Mouse (Mus musculus): ENCODE results near the gene Lrrc58. TPM values are rescaled to one million over a fixed set of nuclear protein-coding genes. Genes with fewer than 3 reads are reported as not detected.

The Lrrc58 gene
- polyA plus RNA-seq, 1 experiment from 2014 or later = 62.3 TPM

GRCm38 (mm10) chr16:37901318-37901717 is 33.1 kb downstream of the Lrrc58 start:
- H3K27ac ChIP-seq = no peak overlapping the region
- no peak overlapping the region for H3K4me2 ChIP-seq (replicated peaks)
- no peak overlapping the region for H3K9ac ChIP-seq
- H3K27me3 ChIP-seq = no peaks in the 10 kb centered on the region
- ATAC-seq (ENCODE audit: low FRiP score, low read depth) = no peak
- no peak overlapping the region for H3K4me3 ChIP-seq
- WGBS = 37% methylated on average over 11 of the region's 11 CpGs
- H3K9me3 ChIP-seq = no peaks in the 10 kb centered on the region
- H3K4me1 ChIP-seq = peaks cover 36% of the 10 kb centered on the region
- H3K36me3 ChIP-seq = no peaks in the 10 kb centered on the region

DNA sequence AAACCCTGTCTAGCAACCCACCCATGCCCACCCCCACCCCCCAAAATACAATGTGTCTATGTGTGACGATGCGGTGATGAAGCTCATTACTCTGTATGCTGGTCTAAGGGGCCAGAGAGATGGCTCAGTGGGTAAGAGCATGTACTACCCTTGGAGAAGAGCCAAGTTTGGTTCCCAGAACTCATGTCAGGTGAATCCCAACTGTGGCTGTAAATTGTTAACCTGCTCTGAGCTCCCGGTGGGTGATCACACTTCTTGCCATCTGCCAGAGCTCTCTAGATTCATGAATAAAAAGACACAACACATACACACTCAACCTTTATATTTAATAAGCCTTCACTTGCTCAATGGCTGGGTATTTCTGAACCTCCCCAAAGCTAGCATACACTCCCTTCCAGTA is 38.3 kb downstream of the Lrrc58 start:
- Histone ChIP-seq H3K4me3 (no peak overlapping the region), H3K9me3 (0 out of 2 replicates have a peak, but pooled peaks cover 3% of the 10 kb centered on the region), H3K36me3 (no peaks in the 10 kb centered on the region), H3K4me1 (peaks cover under 1% of the 10 kb centered on the region; the same call in 1 of the 2 replicates), H3K27ac (no peak overlapping the region), H3K27me3 (no peaks in the 10 kb centered on the region), H3K9ac (no peak overlapping the region), H3K4me2 (replicated peaks) (no peak overlapping the region)
- WGBS = 91% methylated on average over 3 of the region's 3 CpGs
- ATAC-seq (ENCODE audit: low FRiP score, low read depth) = no peak

DNA sequence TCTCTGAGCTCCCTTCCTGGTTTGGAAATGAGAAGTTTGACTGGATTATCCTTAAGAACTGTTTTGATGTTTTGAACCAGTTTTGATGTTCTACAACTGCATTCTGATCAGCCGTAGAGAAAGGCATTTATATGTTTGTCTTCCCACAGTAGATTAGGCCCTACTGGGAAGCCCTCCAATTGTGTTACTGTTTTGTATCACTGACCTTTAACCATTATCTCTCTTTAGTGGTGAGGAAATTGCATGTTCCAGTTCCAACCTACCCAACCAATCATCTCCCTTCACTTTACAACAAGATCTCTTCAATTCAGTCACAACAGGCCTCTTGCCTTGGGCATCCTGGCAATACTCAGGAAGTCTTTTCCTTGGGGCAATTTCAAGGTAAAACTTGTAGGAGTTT is 42.9 kb downstream of the Lrrc58 start:
- WGBS = 89% methylated on average over 1 of the region's 1 CpGs
- peaks cover 6% of the 10 kb centered on the region; the same call in 1 of the 2 replicates for H3K27me3 ChIP-seq
- no peak for ATAC-seq (ENCODE audit: low FRiP score, low read depth)

GRCm38 (mm10) chr16:37916138-37916817 is 48.1 kb downstream of the Lrrc58 start, which contains the start of gene Gpr156:
TSS of gene Gpr156 (plus strand) at chr16:37916496.
- Histone ChIP-seq H3K4me1 (peaks cover 14% of the 10 kb centered on the region; the same call in 1 of the 2 replicates), H3K9ac (peak within 1 kb of the TSS; percentile 67), H3K4me3 (peak within 1 kb of the TSS; percentile 56), H3K9me3 (0 out of 2 replicates have a peak, but pooled peaks cover under 1% of the 10 kb centered on the region), H3K4me2 (replicated peaks) (peak within 1 kb of the TSS; percentile 91), H3K36me3 (no peaks in the 10 kb centered on the region), H3K27me3 (peaks cover 17% of the 10 kb centered on the region), H3K27ac (no peak within 1 kb of the TSS)
- WGBS = 2% methylated on average over 53 of the region's 53 CpGs
- peak; percentile 68; the same call in 1 of the 2 replicates for ATAC-seq (ENCODE audit: low FRiP score, low read depth)

More for the DNA sequence above, 42.9 kb downstream of the Lrrc58 start:
- Histone ChIP-seq H3K9me3 (0 out of 2 replicates have a peak, but pooled peaks cover 3% of the 10 kb centered on the region), H3K27ac (no peak overlapping the region), H3K4me3 (no peak overlapping the region), H3K9ac (no peak overlapping the region), H3K36me3 (no peaks in the 10 kb centered on the region), H3K4me2 (replicated peaks) (no peak overlapping the region), H3K4me1 (peaks cover 10% of the 10 kb centered on the region; the same call in 1 of the 2 replicates)

GRCm38 (mm10) chr16:37916818-37917201 is 48.6 kb downstream of the Lrrc58 start:
- Histone ChIP-seq H3K27me3 (peaks cover 17% of the 10 kb centered on the region), H3K4me1 (peaks cover 14% of the 10 kb centered on the region; the same call in 1 of the 2 replicates), H3K27ac (no peak overlapping the region), H3K9me3 (no peaks in the 10 kb centered on the region), H3K36me3 (no peaks in the 10 kb centered on the region), H3K4me3 (peak overlapping the region; percentile 56), H3K9ac (no peak overlapping the region), H3K4me2 (replicated peaks) (peak overlapping the region; percentile 91)
- WGBS = 19% methylated on average over 7 of the region's 7 CpGs
- no peak for ATAC-seq (ENCODE audit: low FRiP score, low read depth)

- ATAC-seq (ENCODE audit: low FRiP score, low read depth) = no peak
- WGBS = 87% methylated on average over 6 of the region's 6 CpGs
- Histone ChIP-seq H3K4me3 (no peak overlapping the region), H3K4me2 (replicated peaks) (no peak overlapping the region), H3K9me3 (no peaks in the 10 kb centered on the region), H3K27ac (no peak overlapping the region), H3K36me3 (no peaks in the 10 kb centered on the region), H3K4me1 (peaks cover 14% of the 10 kb centered on the region; the same call in 1 of the 2 replicates), H3K9ac (no peak overlapping the region), H3K27me3 (peaks cover 17% of the 10 kb centered on the region)
Observed at GRCm38 (mm10) chr16:37919000-37919399, 50.8 kb downstream of the Lrrc58 start.

DNA sequence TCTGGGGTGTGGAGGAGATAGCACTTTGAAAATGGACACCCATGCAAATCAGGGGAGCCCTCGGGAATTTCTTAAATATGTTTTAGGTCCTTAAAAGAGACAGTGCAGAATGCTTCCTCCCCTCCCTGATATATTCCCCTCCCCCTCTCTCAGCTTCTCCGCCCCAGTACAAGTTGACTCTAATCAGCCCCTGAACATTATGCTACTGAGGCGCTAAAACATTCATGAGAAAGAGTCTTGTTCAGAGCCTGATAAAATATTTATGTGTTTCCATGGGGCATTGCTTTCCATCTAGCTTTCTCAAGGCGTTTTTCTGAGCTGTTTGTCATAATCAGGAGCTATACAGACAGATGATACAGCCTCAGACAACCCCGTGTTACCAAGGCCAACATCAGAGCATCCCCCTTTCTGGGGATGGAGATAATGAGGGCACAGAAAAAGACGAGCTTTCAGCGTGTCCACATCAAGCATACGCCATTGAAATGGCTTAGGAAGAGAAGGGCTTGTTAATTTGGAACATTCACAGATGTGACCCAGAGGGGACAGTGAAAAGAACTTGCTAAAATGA is 52.7 kb downstream of the Lrrc58 start:
- no peaks in the 10 kb centered on the region for H3K9me3 ChIP-seq
- H3K27ac ChIP-seq = no peak overlapping the region
- 57% methylated on average over 8 of the region's 8 CpGs for WGBS

DNA sequence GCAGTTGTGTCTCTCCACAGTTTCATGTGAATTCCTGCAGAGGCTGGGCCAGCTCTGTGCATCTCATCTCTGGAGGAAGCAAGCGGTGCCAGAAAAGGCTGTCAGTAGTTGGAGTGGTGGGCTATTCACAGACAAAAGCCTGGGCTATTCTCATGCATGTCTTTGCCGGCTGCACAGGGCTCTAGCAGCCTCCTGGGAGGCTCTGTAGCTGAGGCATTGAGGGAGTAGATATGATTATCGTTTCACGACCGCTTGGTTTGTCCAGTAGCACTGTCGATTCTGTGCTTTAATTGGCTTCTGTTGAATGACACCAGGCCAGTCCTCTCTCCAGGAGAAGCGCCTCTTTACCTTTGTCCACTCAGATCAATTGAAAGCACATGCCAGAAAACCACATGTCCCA is 57.9 kb downstream of the Lrrc58 start:
- H3K4me2 ChIP-seq (replicated peaks) = no peak overlapping the region
- H3K4me1 ChIP-seq = no peaks in the 10 kb centered on the region
- WGBS = 47% methylated on average over 7 of the region's 7 CpGs
- no peak for ATAC-seq (ENCODE audit: low FRiP score, low read depth)
- no peak overlapping the region for H3K9ac ChIP-seq
- H3K27ac ChIP-seq = no peak overlapping the region
- no peaks in the 10 kb centered on the region for H3K36me3 ChIP-seq
- H3K4me3 ChIP-seq = no peak overlapping the region
- no peaks in the 10 kb centered on the region for H3K27me3 ChIP-seq
- peaks cover 5% of the 10 kb centered on the region; the same call in 1 of the 2 replicates for H3K9me3 ChIP-seq

More for the DNA sequence above, 52.7 kb downstream of the Lrrc58 start:
- no peak overlapping the region for H3K4me2 ChIP-seq (replicated peaks)
- 0 out of 2 replicates have a peak, but pooled peaks cover 5% of the 10 kb centered on the region for H3K4me1 ChIP-seq
- H3K4me3 ChIP-seq = no peak overlapping the region
- no peak for ATAC-seq (ENCODE audit: low FRiP score, low read depth)
- H3K9ac ChIP-seq = no peak overlapping the region
- no peaks in the 10 kb centered on the region for H3K36me3 ChIP-seq
- H3K27me3 ChIP-seq = peaks cover 12% of the 10 kb centered on the region

GRCm38 (mm10) chr16:37927117-37927516 is 58.9 kb downstream of the Lrrc58 start:
- H3K9me3 ChIP-seq = peaks cover 9% of the 10 kb centered on the region; the same call in 1 of the 2 replicates
- no peak overlapping the region for H3K27ac ChIP-seq
- no peak for ATAC-seq (ENCODE audit: low FRiP score, low read depth)
- 43% methylated on average over 4 of the region's 4 CpGs for WGBS
- no peak overlapping the region for H3K4me2 ChIP-seq (replicated peaks)
- H3K9ac ChIP-seq = no peak overlapping the region
- H3K4me1 ChIP-seq = no peaks in the 10 kb centered on the region
- H3K36me3 ChIP-seq = no peaks in the 10 kb centered on the region
- H3K4me3 ChIP-seq = no peak overlapping the region
- no peaks in the 10 kb centered on the region for H3K27me3 ChIP-seq

GRCm38 (mm10) chr16:37929006-37929405 is 60.8 kb downstream of the Lrrc58 start:
- Histone ChIP-seq H3K4me2 (replicated peaks) (no peak overlapping the region), H3K9ac (no peak overlapping the region), H3K4me1 (no peaks in the 10 kb centered on the region), H3K36me3 (no peaks in the 10 kb centered on the region), H3K4me3 (no peak overlapping the region), H3K27ac (no peak overlapping the region), H3K27me3 (no peaks in the 10 kb centered on the region), H3K9me3 (peaks cover 9% of the 10 kb centered on the region; the same call in 1 of the 2 replicates)
- no peak for ATAC-seq (ENCODE audit: low FRiP score, low read depth)
- WGBS = 47% methylated on average over 2 of the region's 2 CpGs

DNA sequence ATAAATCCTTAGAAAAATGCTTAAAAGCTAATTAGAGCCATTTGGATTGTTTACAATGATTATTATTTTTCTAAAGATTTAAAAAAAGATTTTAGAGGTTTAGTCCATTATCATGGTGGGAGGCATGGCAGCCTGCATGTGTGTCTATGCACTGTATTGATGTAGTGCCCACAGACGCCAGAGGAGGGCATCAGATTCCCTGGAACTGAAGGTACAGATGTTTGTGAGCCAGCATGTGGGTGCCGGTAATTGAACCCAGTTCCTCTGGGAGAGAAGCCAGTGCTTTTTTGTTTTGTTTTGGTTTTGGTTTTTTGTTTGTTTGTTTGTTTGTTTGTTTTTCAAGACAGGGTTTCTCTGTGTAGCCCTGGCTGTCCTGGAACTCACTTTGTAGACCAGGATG is 61.4 kb downstream of the Lrrc58 start:
- H3K4me3 ChIP-seq = no peak overlapping the region
- 79% methylated on average over 2 of the region's 2 CpGs for WGBS
- no peak overlapping the region for H3K4me2 ChIP-seq (replicated peaks)
- no peak overlapping the region for H3K27ac ChIP-seq
- peaks cover 9% of the 10 kb centered on the region; the same call in 1 of the 2 replicates for H3K9me3 ChIP-seq
- H3K27me3 ChIP-seq = no peaks in the 10 kb centered on the region
- no peak for ATAC-seq (ENCODE audit: low FRiP score, low read depth)
- no peaks in the 10 kb centered on the region for H3K4me1 ChIP-seq
- no peaks in the 10 kb centered on the region for H3K36me3 ChIP-seq
- no peak overlapping the region for H3K9ac ChIP-seq

DNA sequence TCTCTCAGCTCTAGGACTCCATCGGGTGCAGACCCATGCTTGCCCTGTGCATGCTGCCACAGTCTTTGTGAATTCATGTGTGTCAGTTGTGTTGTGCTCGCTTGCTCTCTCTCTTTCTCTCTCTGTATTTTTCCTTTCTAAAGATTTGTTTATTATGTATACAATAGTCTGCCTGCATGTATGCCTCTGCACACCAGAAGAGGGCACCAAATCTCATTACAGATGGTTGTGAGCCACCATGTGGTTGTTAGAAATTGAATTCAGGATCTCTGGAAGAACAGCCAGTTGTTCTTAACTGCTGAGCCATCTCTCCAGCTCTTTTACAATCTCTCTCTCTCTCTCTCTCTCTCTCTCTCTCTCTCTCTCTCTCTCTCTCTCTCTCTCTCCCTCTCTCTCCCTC is 66.7 kb downstream of the Lrrc58 start:
- no peaks in the 10 kb centered on the region for H3K36me3 ChIP-seq
- H3K27ac ChIP-seq = no peak overlapping the region
- H3K9ac ChIP-seq = no peak overlapping the region
- H3K27me3 ChIP-seq = no peaks in the 10 kb centered on the region
- H3K4me2 ChIP-seq (replicated peaks) = no peak overlapping the region
- WGBS = 98% methylated on average over 2 of the region's 2 CpGs
- peaks cover 8% of the 10 kb centered on the region; the same call in 1 of the 2 replicates for H3K4me1 ChIP-seq
- no peak for ATAC-seq (ENCODE audit: low FRiP score, low read depth)
- H3K9me3 ChIP-seq = peaks cover 8% of the 10 kb centered on the region; the same call in 1 of the 2 replicates
- no peak overlapping the region for H3K4me3 ChIP-seq

All from limb, embryonic 13.5 days (tissue).